Mouse (Mus musculus): ENCODE data around the gene Tlk2.

- TF ChIP-seq POLR2A (IDR thresholded peaks at IDR 0.05; ENCODE audit: insufficient read depth, low read depth, low read length) (no peak), CTCF (IDR thresholded peaks at IDR 0.05; ENCODE audit: insufficient read depth, low read depth, low read length) (no peak)
These were observed 137.5 kb downstream of the Tlk2 start for GRCm38 (mm10) chr11:105316121-105316520.

All from olfactory bulb, adult 2 months (tissue).